Mouse (Mus musculus) fibroblast of lung, adult 2 months (primary cell): ENCODE data around the gene Slc13a3.

ENCODE experiments used
- DNase-seq: peaks from one replicate; pipeline ENCODE4 v3.0.0-alpha.2; 2011; ENCODE audit warnings: low read depth

Slc13a3 gene

GRCm38 (mm10) chr2:165475850-165476249 lies 2.8 kb upstream of the Slc13a3 start:
- no peak for DNase-seq

- DNase-seq: no peak
These were observed 2.4 kb upstream of the Slc13a3 start for GRCm38 (mm10) chr2:165475412-165475811.

GRCm38 (mm10) chr2:165471943-165472342 lies 1.1 kb downstream of the Slc13a3 start:
- DNase-seq: no peak

GRCm38 (mm10) chr2:165470167-165470566 lies 2.9 kb downstream of the Slc13a3 start:
- DNase-seq: no peak

GRCm38 (mm10) chr2:165467824-165468452 lies 5.1 kb downstream of the Slc13a3 start:
- peak; percentile 16 for DNase-seq

- no peak for DNase-seq
These were observed 13.4 kb downstream of the Slc13a3 start for GRCm38 (mm10) chr2:165459663-165460062.

GRCm38 (mm10) chr2:165458189-165458588 lies 14.8 kb downstream of the Slc13a3 start:
- no peak for DNase-seq

- DNase-seq: no peak
These were observed 16.3 kb downstream of the Slc13a3 start for GRCm38 (mm10) chr2:165456710-165457109.

- DNase-seq: no peak
These were observed 20.0 kb downstream of the Slc13a3 start for GRCm38 (mm10) chr2:165452730-165453693.

GRCm38 (mm10) chr2:165448475-165448874 lies 24.6 kb downstream of the Slc13a3 start:
- no peak for DNase-seq

GRCm38 (mm10) chr2:165444861-165445260 lies 28.2 kb downstream of the Slc13a3 start:
- DNase-seq: no peak

GRCm38 (mm10) chr2:165442981-165443380 lies 30.0 kb downstream of the Slc13a3 start:
- DNase-seq: no peak

- DNase-seq: no peak
These were observed 31.4 kb downstream of the Slc13a3 start for GRCm38 (mm10) chr2:165441613-165442012.

GRCm38 (mm10) chr2:165439613-165440012 lies 33.4 kb downstream of the Slc13a3 start:
- DNase-seq: no peak

GRCm38 (mm10) chr2:165438881-165439280 lies 34.1 kb downstream of the Slc13a3 start:
- no peak for DNase-seq

GRCm38 (mm10) chr2:165428694-165429093 lies 44.3 kb downstream of the Slc13a3 start:
- no peak for DNase-seq

GRCm38 (mm10) chr2:165420195-165420594 lies 52.8 kb downstream of the Slc13a3 start:
- DNase-seq: no peak

- DNase-seq: no peak
These were observed 53.3 kb downstream of the Slc13a3 start for GRCm38 (mm10) chr2:165419670-165420111.

GRCm38 (mm10) chr2:165418577-165418976 lies 54.5 kb downstream of the Slc13a3 start:
- DNase-seq: no peak

- DNase-seq: no peak
These were observed 55.7 kb downstream of the Slc13a3 start for GRCm38 (mm10) chr2:165417291-165417690.

GRCm38 (mm10) chr2:165415795-165416194 lies 57.2 kb downstream of the Slc13a3 start:
- no peak for DNase-seq

- no peak for DNase-seq
These were observed 57.8 kb downstream of the Slc13a3 start for GRCm38 (mm10) chr2:165415141-165415721.

- DNase-seq: no peak
These were observed 58.7 kb downstream of the Slc13a3 start for GRCm38 (mm10) chr2:165414321-165414720.
